Mouse (Mus musculus): Measurements from ENCODE around the gene Lamtor3.
"Not testable (repeated sequence)": the region's sequence is repeated elsewhere in the genome, so short reads cannot be mapped to it uniquely, and the experiment has no call there.

The Lamtor3 gene

DNA sequence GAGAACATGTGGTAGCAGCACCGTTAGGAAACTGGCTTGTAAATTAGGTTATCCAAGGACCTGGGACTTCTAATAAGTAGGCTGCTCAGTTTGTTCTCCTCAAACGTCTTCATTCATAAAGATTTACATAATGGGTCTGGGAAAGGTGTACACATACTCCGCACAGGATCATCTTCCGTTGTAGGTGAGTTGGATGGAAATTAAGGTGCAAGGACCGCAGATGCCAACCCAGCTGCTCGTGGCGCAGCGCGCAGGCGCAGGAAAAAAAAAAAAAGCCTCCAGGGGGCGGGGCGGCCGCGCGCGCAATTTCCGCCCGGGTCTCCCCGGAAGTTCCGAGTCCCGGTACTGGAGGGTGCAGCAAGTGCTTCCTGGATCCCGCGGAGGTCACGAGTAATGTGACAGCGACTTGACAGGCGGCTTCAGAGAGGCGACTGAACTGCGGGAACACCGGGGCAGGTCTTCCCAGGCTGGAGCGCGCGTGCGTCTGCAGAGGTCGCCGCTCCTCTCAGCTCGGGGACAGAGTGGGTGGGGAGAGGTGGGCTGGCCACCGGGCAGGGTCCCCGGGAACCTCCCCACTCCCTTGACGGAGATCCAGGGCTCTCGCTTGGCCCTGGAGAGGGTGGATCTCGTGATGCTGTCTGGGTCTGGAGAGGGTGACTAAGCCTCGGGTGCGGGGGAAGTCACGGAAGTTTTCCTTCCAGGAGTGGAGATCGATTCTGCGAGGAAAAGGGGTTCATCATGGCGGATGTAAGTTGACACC, at the start of gene Lamtor3:
TSS of gene Lamtor3 (plus strand) at position 335 of the 760 bp plus-strand sequence.
- DNase-seq = peak; percentile 86

DNA sequence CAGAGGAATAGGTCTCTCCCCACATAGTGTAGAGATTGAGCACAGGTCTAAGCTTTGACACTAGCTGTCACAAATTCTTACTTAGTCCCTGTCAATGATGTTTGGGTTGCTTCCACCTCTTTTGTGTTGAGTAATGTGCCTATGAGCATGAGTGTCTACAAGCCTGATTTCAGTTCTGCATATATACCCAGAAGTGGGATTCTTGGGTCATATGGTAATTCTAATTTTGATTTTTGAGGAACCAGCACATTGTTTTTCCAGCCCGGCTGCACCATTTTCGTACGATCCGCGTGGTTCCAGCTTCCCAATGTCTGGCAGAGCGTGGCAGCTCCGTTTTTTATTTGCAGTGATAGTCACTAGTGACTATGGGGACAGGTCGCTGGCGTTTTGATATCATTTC, 48.9 kb upstream of the Lamtor3 start:
- no peak for DNase-seq

DNA sequence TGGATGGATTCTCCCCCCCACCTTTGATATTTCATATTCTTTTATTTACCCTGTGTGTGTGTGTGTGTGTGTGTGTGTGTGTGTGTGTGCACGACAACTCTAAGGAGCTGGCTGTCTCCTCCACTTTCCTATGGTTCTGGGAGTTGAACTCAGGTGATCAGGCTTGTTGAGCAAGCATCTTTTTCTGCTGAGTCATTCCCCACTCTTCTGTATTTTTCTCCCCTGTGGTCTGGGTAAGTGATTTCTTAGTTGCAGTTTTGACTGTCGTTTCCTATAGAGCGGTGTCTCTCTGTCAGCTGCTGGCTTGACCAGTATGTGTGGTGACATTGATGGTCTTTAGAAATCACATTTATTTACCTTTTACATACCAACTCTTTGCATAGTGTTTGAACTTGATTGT, 39.0 kb upstream of the Lamtor3 start:
- no peak for DNase-seq

DNA sequence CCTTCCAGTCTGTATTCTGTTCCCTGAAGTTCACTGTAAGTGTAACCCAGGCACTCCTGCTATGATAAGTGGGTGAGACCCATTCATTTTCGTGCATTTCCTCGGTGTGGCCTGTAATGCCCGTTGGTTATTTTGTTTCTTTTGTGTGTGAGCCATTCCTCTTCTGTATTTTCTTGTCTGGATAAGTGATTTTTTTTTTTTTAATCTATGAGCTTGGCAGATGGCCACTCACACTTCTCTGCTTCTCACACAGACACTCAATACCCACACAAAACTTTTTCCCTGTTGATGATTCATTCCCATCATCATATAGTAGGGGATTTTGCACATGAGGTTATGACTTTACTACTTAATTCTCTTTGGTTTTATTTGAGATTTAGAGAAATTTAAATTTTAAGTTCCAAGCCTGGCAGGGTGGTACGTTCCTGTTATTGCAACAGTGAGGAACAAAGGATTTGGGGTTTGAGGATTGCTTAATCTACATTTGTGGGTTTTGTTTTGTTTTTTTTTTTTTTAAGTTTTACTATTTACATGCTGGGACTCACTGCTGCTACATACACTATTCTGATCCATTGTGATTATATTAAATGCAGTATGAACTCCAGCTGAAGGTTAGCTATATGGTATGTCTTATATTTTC, 38.1 kb upstream of the Lamtor3 start:
- DNase-seq = no peak

DNA sequence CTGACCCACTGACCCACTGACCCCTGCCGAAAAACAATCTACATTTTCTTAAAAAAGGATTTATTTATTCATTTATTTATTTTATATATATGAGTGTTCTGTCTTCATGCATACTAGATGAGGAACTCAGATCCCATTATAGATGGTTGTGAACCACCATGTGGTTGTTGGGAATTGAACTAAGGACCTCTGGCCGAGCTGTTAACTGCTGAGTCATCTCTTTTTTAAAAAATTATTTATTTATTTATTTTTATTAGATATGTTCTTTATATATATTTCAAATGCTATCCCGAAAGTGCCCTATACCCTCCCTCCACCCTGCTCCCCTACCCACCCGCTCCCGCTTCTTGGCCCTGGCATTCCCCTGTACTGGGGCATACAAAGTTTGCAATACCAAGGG, 37.2 kb upstream of the Lamtor3 start:
- DNase-seq = no peak

DNA sequence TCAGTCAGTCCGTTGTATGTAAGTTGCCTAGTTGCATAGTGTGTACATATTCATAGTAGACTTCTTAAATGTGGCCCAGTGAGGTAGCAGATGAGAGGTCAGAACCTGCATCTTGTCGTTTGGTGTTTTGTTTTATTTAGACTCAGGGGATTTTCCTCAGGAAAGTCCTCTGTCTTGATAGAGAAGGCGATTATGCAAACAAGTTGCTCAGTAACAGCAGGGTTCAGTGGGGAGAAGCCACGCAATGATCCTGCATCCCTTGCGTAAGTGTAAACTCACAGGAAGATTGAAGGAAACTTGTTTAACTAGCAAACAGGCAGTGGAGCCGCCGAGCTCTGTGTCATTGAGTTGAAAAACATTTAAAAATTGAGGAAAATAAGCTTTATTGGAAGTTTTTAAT, 30.3 kb upstream of the Lamtor3 start:
- DNase-seq = no peak

DNA sequence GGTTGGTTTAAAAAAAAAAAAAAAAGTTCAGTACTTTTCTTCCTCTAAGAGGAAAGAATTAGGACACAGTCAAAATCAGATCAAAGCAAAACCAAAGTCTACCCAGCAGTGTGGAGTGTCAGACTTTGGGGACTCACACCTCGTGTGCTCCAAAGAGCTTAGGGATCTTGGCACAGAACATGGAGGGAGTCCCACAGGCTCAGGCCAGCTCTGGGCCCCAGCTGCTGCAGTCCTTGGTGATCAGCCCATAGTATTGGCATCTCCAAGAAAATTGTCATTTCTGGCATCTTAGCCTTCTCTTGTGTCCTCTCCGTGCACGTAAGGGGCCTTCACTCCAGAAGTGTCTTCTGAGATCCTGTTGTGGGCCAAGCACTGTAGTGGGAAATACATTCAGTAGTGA, 27.2 kb upstream of the Lamtor3 start:
- no peak for DNase-seq

DNA sequence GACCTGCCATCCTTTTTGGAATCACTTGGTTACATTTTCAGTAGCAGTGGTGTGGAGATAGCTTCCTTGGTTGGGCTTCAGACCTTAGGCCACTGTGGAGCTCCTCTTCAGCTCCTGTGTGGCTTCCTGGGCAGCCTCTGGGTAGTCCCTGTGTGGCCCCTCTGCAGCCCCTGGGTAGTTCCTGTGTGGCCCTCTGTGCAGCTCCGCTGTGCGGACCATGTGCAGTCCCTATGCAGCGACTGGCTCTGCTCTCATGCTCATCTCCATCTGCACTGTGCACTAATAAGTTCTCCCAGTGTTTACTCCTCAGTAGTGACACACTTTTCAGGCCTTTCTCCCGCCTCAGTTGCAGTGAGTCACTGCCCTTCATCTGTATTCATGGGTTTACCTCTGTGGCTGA, 26.2 kb upstream of the Lamtor3 start:
- no peak for DNase-seq

DNA sequence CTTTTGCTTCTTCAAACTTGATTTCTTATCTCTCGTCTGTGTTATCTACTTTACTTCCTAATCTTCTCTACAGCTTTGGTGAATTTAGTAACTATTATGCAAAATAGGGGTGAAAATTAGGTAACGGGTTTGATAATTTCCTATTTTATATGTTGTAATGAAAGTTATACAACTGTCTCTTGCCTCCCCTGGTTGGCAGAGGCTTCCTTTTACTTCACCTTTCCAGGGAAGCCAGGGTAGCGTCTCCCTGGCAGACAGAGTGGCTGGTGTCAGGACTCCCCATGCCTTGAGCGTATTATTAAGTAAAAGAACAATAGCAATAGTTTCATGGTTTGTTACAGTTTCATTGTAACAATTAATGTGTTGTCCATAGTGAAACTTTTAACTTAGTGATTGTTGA, 24.5 kb upstream of the Lamtor3 start:
- DNase-seq = no peak

DNA sequence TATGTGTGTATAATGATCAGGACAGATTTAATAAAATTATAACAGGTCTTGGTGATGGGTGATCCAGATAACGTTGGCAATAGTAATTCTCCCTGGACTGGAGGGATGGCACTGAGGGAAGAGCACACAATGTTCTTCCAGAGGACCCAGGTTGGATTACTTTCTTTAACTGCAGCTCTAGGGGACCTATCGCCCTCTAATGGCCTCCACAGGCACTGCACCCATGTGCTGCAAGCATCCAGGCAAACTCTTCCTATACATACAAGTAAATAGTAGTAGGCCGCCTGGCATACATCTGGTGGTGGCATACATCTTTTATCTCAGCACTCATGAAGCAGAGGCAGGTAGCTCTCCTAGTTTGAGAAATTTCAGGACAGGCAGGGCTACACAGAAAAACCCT, 23.1 kb upstream of the Lamtor3 start:
- DNase-seq = no peak

DNA sequence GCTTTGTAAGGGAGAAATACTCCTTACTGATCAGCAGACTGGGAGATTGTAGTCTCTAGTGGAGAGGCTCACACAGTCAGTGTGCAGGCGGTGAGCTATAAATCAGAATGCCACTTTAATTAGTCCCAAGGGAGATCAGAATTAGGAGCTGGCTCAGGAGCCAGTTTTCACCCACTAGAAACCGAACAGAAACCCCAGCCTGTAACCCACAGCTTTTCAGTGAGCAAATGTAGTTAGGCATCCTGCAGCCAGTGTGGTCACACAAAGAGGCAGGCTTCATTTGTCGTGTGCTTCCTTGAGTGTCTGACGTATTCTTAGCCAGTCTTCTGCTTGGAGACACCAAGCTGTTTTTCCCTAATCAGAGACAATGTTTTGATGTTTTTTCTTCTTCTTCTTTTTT, 21.9 kb upstream of the Lamtor3 start:
- DNase-seq = no peak

DNA sequence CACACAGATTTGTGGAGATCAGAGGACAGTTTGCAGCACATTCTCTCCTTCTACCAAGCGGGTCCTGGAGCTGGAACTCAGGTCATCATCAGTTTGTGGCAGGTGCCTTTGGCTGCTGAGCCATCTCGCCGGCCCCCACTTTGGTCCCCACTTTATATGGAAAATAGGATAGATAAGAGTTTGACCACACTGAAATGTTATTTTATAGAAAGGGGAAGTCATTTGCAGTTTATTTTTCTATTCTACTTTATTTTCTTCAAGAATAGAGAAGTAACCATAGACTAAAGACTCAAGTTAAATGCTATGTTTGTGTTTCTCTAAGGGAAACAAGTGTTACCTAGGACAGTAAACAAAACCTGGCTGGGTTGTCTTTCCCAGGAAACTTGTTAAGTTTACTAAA, 21.4 kb upstream of the Lamtor3 start:
- no peak for DNase-seq

DNA sequence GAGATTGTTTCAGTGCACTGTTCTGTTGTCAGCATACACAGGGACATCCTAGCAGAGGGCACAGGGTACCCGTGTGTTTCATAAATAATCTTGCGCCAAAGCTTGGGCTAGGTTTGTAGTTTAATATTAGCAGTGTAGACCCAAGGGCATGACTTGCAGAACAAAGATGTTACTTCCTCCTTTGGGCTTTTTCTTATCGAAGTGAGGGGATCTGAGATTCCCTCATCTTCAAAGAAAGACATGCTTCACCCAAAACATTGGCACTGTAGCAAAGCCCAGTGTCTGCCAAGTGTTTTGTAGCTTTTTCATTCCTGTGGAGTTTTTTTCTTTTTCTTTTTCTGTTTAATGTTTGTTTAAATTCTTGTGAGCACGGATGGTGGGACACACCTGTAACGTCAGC, 20.6 kb upstream of the Lamtor3 start:
- DNase-seq = no peak

DNA sequence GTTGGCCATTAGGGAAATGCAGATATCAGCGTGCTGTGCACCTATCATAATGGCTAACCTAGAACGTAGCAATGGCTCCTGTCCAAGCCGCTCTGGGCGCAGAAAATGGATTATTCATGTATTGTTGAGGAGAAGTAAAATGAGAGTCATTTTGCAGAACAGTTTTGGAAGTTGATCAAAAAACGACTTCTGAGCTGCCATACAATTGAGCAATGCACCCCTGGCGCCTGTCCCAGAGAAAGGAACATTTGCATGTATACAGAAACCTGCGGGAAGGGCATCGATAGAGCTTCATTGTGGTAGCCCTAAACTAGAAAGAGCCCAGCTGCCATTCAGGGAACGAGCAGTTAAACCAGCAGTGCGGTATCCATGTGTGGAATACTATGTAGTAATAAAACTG, 18.2 kb upstream of the Lamtor3 start:
- no peak for DNase-seq

DNA sequence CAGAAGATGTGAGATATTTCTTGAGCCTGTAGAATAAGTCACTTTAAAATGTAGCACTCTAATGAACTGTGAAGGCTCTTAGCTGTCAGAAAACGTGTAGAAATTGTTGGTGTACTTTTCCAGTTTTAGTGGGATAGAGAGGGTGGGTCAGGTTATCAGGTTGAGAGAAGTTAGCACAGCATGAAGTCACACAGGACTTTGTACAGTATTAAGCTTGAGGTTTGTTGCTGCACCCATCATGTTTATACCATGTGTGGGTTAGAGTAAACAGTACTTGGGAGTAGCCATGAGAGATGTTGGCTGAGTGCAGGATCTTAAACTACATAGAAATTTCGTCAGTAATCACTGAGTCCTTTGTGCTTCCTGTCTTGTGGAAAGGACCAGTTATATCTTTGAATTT, 5.2 kb upstream of the Lamtor3 start:
- DNase-seq = no peak

DNA sequence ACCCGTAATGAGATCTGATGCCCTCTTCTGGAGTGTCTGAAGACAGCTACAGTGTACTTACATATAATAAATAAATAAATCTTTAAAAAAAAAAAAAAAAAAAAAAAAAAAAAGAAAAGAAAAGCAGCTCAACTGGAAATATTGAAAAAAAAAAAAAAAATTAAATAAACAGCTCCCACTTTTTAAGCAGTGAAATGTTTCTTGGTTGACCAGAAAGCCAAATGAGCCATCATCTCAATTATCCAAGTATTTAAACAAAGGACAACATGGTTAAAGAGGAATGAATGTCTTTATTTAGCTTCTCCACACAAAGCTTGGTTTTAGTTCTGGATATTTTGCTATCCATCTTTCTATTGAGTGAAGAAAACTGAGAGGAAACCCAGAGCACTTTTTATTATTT, 3.7 kb upstream of the Lamtor3 start:
- not testable (repeated sequence) for DNase-seq

DNA sequence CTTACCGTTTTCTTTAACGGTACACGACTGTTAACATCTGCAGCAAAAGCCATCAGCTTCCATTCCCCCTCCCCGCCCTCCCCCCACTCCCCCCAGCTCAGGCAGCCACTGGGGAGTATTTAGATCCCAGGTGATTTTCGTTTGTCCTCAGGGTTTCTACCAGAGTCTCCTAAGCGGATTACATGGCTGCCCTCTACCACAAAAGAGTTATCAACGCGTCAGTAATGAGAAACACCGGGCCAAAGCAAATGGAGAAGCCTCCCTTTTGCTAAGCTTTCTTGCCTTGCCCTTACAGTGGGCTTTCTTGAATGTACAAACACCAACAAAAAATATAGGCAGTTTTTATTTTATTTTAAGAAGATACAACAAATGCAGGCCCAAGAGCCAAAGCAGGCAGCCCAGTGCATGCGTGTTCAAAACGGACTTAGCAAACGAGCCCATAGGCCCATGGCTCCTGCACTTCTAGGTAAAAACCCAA, 573 bp upstream of the Lamtor3 start:
- no peak for DNase-seq

DNA sequence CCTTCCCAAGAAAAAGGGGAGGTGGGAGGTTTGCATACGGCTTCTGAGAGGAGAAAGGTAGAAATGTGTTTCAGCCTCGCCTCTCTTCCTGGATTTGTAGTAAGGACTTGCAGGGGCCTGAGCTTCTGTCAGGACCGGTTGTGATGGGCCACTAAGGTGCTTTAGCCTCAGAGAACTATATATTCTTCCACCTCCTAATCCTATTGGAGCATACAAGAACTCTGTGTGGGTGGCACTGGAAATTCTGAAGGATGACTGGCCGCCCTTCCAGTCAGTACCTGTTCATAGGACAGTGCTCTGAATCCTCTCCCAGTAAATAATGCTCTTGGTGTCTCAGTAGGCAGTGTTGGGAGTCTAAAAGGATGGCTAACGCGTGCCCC, 616 bp downstream of the Lamtor3 start:
- peak; percentile 14 for DNase-seq

DNA sequence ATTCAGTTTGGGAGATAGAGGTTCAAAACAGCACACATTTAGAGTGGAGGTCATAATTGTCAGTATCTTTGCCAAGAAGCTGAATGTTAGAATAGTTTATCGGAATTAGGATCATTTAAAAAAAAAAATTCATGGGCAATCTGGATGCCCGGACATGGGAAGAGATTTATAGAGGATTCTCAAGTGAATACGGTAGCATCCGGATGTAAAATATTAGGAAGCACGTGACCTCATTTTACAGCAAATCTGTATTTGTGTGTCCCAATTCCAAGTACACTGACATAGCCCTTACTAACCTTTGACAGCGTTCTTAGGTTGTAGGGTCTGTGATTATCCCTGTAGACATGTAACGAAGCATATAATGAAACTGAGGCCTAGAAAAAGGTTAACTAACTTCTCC, 1.1 kb downstream of the Lamtor3 start:
- DNase-seq = no peak

DNA sequence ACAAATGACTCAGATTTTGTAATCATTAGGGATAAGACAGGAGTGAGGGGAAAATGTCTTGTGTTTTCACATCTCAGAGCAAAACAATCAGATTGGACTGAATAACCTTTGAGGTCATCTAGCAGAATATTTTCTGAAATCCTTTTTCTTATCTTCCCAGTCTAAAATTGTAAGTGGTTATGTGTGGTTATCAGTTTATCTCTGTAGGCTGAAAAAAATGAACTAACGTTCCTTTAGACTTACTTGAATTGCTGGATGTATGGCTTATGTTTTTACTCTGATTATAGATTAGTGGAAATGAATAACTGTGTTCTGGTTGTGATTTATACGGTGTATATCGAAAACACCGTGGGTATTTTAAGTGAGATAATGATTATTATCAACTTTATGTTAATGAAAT, 2.3 kb downstream of the Lamtor3 start:
- no peak for DNase-seq

DNA sequence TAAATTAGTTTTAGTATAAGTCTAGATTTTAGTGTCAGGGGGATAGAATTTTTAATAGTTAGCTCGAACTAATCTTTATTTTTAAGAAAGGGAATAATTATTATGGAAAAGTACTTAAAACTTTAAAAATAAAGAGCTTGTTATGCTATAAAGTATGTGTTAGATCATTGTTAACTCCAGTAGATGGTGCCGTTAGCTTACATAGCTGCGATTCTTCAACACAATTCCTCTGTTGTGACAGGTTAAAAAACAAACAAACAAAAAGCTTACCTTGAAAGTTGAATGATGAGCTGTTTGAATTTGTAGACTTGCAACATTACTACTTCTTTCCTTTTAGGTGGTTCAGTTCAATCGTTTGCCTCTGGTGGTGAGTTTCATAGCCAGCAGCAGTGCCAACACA, 8.7 kb downstream of the Lamtor3 start:
- no peak for DNase-seq

DNA sequence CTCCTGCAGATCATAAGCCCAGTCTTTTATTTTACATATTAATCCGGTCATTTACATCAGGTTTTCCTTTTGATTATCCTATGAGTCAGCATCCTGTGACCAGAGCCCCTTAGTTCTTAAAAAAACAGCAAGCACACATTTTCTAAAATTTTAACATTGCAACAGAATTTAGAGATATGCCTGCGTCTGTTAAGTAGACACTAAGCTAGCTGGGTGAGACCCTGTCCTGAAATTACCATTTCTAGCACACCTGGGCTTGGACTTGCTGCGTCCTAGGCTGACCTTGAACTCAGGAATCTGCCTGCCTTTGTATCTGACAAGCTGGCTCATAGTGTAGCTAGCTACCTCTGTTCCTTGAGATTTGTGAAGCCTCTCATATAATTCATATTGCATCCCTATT, 11.6 kb downstream of the Lamtor3 start:
- DNase-seq = no peak

DNA sequence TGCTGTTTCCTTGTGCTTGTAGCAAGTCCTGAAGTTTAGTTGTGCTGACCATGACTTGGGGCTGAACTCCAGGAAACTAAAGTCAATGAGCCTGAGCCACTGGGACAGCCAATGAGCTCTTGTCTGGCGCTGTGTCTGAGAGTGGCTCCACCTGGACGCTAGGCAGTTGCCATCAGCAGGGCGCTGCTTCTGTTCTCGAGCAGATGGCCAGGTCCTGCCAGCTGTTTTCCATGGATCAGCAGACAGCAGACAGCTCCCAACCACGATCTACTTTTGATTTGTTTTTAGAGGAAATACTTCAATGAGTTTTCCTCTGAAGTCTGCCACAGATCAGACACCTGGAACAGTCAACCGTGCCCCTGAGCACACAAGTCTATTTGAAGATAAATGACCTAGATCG, 14.4 kb downstream of the Lamtor3 start:
- DNase-seq = no peak

DNA sequence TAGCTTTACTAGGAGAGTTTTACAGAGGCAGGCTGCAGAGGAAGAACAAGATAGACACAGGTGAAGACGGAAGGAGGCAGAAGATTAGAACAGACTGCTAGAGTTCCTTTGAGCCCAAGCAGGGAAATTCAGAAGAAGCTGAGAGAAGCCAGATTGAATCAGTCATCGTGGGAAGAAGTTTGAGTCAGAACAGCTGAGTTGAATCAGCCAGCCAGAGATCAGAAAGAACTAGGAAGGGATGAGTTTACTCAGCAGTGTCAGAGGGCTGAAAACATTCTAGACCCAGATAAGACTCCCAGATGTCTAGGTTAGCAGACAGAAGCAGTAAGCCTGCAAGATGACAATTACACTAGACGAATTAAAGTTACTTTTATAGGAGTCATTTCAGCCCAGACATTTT, 15.7 kb downstream of the Lamtor3 start:
- DNase-seq = no peak

Data from kidney, adult 11 months (tissue).